Mouse (Mus musculus): ENCODE results near the gene Pfpl. TPM values are rescaled to one million over a fixed set of nuclear protein-coding genes. Genes with fewer than 3 reads are reported as not detected.

The Pfpl gene
- total and polyA plus RNA-seq, 2 experiments from 2014 or later: not detected

DNA sequence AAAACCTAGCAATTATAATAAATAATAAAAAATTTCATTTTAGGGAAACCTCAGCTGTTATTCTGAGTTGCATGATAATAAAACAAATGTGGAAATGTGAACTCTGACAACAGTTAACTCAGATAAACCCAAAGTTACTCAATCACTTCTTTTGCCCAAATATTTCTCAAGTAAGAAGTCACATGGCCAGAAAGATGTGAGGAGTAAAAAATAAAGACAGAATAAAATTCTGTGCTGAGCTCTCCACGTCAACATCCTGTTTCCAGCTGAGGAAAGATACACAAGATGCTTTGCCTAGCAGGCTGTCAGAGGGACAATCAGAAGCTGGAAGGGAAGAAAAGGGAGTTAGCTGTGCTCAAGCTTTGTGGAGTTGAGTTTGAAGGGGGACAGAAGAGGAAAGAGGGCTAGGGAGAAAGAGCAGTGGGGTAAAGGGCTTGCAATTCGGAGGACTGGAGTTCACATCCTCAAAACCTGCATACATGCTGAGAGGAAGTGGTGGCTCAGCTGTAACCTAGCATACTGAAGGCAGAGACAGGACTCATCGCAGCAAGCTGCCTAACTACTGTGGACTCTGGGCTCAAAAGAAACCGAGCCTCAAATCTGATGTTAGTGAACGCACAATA is 12.5 kb downstream of the Pfpl start:
- Histone ChIP-seq H3K9ac (replicated peaks; ENCODE audit: low read length, poor library complexity, severe bottlenecking) (no peak overlapping the region), H3K36me3 (ENCODE audit: insufficient read depth, low read length) (no peaks in the 10 kb centered on the region), H3K27ac (ENCODE audit: low read depth, low read length) (no peak overlapping the region), H3K9me3 (ENCODE audit: low read length) (no peaks in the 10 kb centered on the region), H3K4me2 (ENCODE audit: low read depth, low read length, poor library complexity, severe bottlenecking) (no peak overlapping the region), H3K27me3 (ENCODE audit: insufficient read depth, low read length) (no peaks in the 10 kb centered on the region), H3K4me1 (ENCODE audit: insufficient read depth, low read length) (no peaks in the 10 kb centered on the region), H3K4me3 (ENCODE audit: low read depth, low read length) (no peak overlapping the region)
- ATAC-seq (ENCODE audit: low FRiP score) (no peak), DNase-seq (ENCODE audit: low spot score) (no peak)
- WGBS: 56% methylated on average over 5 of the region's 5 CpGs
- TF ChIP-seq CTCF (IDR thresholded peaks at IDR 0.05): no peak

GRCm38 (mm10) chr19:12442560-12442959 is 14.9 kb downstream of the Pfpl start:
- no peak overlapping the region for H3K9ac ChIP-seq (replicated peaks; ENCODE audit: low read length, poor library complexity, severe bottlenecking)
- DNase-seq (ENCODE audit: low spot score): no peak
- H3K9me3 ChIP-seq (ENCODE audit: low read length): no peaks in the 10 kb centered on the region
- no peak overlapping the region for H3K4me3 ChIP-seq (ENCODE audit: low read depth, low read length)
- no peak overlapping the region for H3K4me2 ChIP-seq (ENCODE audit: low read depth, low read length, poor library complexity, severe bottlenecking)
- no peaks in the 10 kb centered on the region for H3K4me1 ChIP-seq (ENCODE audit: insufficient read depth, low read length)
- H3K36me3 ChIP-seq (ENCODE audit: insufficient read depth, low read length): no peaks in the 10 kb centered on the region
- 78% methylated on average over 4 of the region's 4 CpGs for WGBS
- H3K27ac ChIP-seq (ENCODE audit: low read depth, low read length): no peak overlapping the region
- no peak for TF ChIP-seq CTCF (IDR thresholded peaks at IDR 0.05)
- no peaks in the 10 kb centered on the region for H3K27me3 ChIP-seq (ENCODE audit: insufficient read depth, low read length)
- no peak for ATAC-seq (ENCODE audit: low FRiP score)

- Histone ChIP-seq H3K9ac (replicated peaks; ENCODE audit: low read length, poor library complexity, severe bottlenecking) (no peak overlapping the region), H3K27ac (ENCODE audit: low read depth, low read length) (no peak overlapping the region), H3K27me3 (ENCODE audit: insufficient read depth, low read length) (no peaks in the 10 kb centered on the region), H3K9me3 (ENCODE audit: low read length) (no peaks in the 10 kb centered on the region), H3K4me3 (ENCODE audit: low read depth, low read length) (no peak overlapping the region), H3K4me2 (ENCODE audit: low read depth, low read length, poor library complexity, severe bottlenecking) (no peak overlapping the region), H3K36me3 (ENCODE audit: insufficient read depth, low read length) (no peaks in the 10 kb centered on the region), H3K4me1 (ENCODE audit: insufficient read depth, low read length) (no peaks in the 10 kb centered on the region)
- ATAC-seq (ENCODE audit: low FRiP score) (no peak), DNase-seq (ENCODE audit: low spot score) (no peak)
- no peak for TF ChIP-seq CTCF (IDR thresholded peaks at IDR 0.05)
- WGBS: 84% methylated on average over 3 of the region's 3 CpGs
Observed at GRCm38 (mm10) chr19:12445014-12445413, 17.3 kb downstream of the Pfpl start.

GRCm38 (mm10) chr19:12457401-12458066 is 29.8 kb downstream of the Pfpl start:
- no peak for TF ChIP-seq CTCF (IDR thresholded peaks at IDR 0.05)
- WGBS: 82% methylated on average over 12 of the region's 12 CpGs

GRCm38 (mm10) chr19:12459516-12459915 is 31.8 kb downstream of the Pfpl start:
- DNase-seq (ENCODE audit: low spot score) (no peak), ATAC-seq (ENCODE audit: low FRiP score) (no peak)
- no peaks in the 10 kb centered on the region for H3K36me3 ChIP-seq (ENCODE audit: insufficient read depth, low read length)
- no peak overlapping the region for H3K4me3 ChIP-seq (ENCODE audit: low read depth, low read length)
- TF ChIP-seq CTCF (IDR thresholded peaks at IDR 0.05): no peak
- H3K9ac ChIP-seq (replicated peaks; ENCODE audit: low read length, poor library complexity, severe bottlenecking): no peak overlapping the region
- no peak overlapping the region for H3K27ac ChIP-seq (ENCODE audit: low read depth, low read length)
- no peak overlapping the region for H3K4me2 ChIP-seq (ENCODE audit: low read depth, low read length, poor library complexity, severe bottlenecking)
- H3K4me1 ChIP-seq (ENCODE audit: insufficient read depth, low read length): no peaks in the 10 kb centered on the region
- H3K9me3 ChIP-seq (ENCODE audit: low read length): no peaks in the 10 kb centered on the region
- no peaks in the 10 kb centered on the region for H3K27me3 ChIP-seq (ENCODE audit: insufficient read depth, low read length)
- WGBS: 87% methylated on average over 4 of the region's 4 CpGs

More at GRCm38 (mm10) chr19:12457401-12458066, 29.8 kb downstream of the Pfpl start:
- H3K4me2 ChIP-seq (ENCODE audit: low read depth, low read length, poor library complexity, severe bottlenecking): no peak overlapping the region
- no peak for ATAC-seq (ENCODE audit: low FRiP score)
- H3K9ac ChIP-seq (replicated peaks; ENCODE audit: low read length, poor library complexity, severe bottlenecking): no peak overlapping the region
- H3K9me3 ChIP-seq (ENCODE audit: low read length): no peaks in the 10 kb centered on the region
- no peak for DNase-seq (ENCODE audit: low spot score)
- no peak overlapping the region for H3K27ac ChIP-seq (ENCODE audit: low read depth, low read length)
- no peaks in the 10 kb centered on the region for H3K4me1 ChIP-seq (ENCODE audit: insufficient read depth, low read length)
- no peaks in the 10 kb centered on the region for H3K36me3 ChIP-seq (ENCODE audit: insufficient read depth, low read length)
- H3K27me3 ChIP-seq (ENCODE audit: insufficient read depth, low read length): no peaks in the 10 kb centered on the region
- no peak overlapping the region for H3K4me3 ChIP-seq (ENCODE audit: low read depth, low read length)

Data from midbrain, postnatal 0 days (tissue).